Mouse (Mus musculus): ENCODE data around the gene Adpgk. TPM values are rescaled to one million over a fixed set of nuclear protein-coding genes. Genes with fewer than 3 reads are reported as not detected.

The Adpgk gene
- total RNA-seq, 2 experiments from 2014 or later = 16.2 to 16.3 TPM

- no peak for TF ChIP-seq CTCF (IDR thresholded peaks at IDR 0.05)
- H3K27ac ChIP-seq = peak overlapping the region; percentile 86
- no peak for DNase-seq (ENCODE audit: extremely low spot score in 1 of 2, low spot score in 2 of 2)
- H3K4me3 ChIP-seq = peak overlapping the region; percentile 64
- intact Hi-C loops (cut with DNase I) = loop anchor here (1.0 kb wide), 1 partner anchor 194 kb away; the partner anchor contains the start of gene Arih1
Measured at GRCm38 (mm10) chr9:59291688-59292492, 532 bp downstream of the Adpgk start.

GRCm38 (mm10) chr9:59292493-59292875, 1.1 kb downstream of the Adpgk start:
- no peak overlapping the region for H3K27ac ChIP-seq
- intact Hi-C loops (cut with DNase I) = no loop called here
- DNase-seq (ENCODE audit: extremely low spot score in 1 of 2, low spot score in 2 of 2) = no peak
- H3K4me3 ChIP-seq = peak overlapping the region; percentile 64
- no peak for TF ChIP-seq CTCF (IDR thresholded peaks at IDR 0.05)

- TF ChIP-seq CTCF (IDR thresholded peaks at IDR 0.05) = no peak
- Histone ChIP-seq H3K4me3 (no peak overlapping the region), H3K27ac (no peak overlapping the region)
- DNase-seq (ENCODE audit: extremely low spot score in 1 of 2, low spot score in 2 of 2) = no peak
- intact Hi-C loops (cut with DNase I) = no loop called here
Measured at GRCm38 (mm10) chr9:59296419-59296818, 5.1 kb downstream of the Adpgk start.

- Histone ChIP-seq H3K27ac (no peak overlapping the region), H3K4me3 (no peak overlapping the region)
- no peak for TF ChIP-seq CTCF (IDR thresholded peaks at IDR 0.05)
- intact Hi-C loops (cut with DNase I) = no loop called here
- DNase-seq (ENCODE audit: extremely low spot score in 1 of 2, low spot score in 2 of 2) = no peak
Measured at GRCm38 (mm10) chr9:59307890-59308289, 16.5 kb downstream of the Adpgk start.

GRCm38 (mm10) chr9:59310582-59311283, 19.4 kb downstream of the Adpgk start:
- H3K4me3 ChIP-seq = no peak overlapping the region
- no peak for DNase-seq (ENCODE audit: extremely low spot score in 1 of 2, low spot score in 2 of 2)
- intact Hi-C loops (cut with DNase I) = no loop called here
- no peak overlapping the region for H3K27ac ChIP-seq
- no peak for TF ChIP-seq CTCF (IDR thresholded peaks at IDR 0.05)

GRCm38 (mm10) chr9:59311284-59311670, 19.9 kb downstream of the Adpgk start:
- Histone ChIP-seq H3K27ac (no peak overlapping the region), H3K4me3 (no peak overlapping the region)
- no peak for TF ChIP-seq CTCF (IDR thresholded peaks at IDR 0.05)
- DNase-seq (ENCODE audit: extremely low spot score in 1 of 2, low spot score in 2 of 2) = no peak
- intact Hi-C loops (cut with DNase I) = no loop called here

- intact Hi-C loops (cut with DNase I) = no loop called here
- no peak for TF ChIP-seq CTCF (IDR thresholded peaks at IDR 0.05)
- no peak for DNase-seq (ENCODE audit: extremely low spot score in 1 of 2, low spot score in 2 of 2)
- Histone ChIP-seq H3K27ac (no peak overlapping the region), H3K4me3 (no peak overlapping the region)
Measured at GRCm38 (mm10) chr9:59316206-59316605, 24.8 kb downstream of the Adpgk start.

GRCm38 (mm10) chr9:59324351-59324750, 33.0 kb downstream of the Adpgk start:
- intact Hi-C loops (cut with DNase I) = no loop called here
- no peak for DNase-seq (ENCODE audit: extremely low spot score in 1 of 2, low spot score in 2 of 2)
- no peak overlapping the region for H3K27ac ChIP-seq
- no peak overlapping the region for H3K4me3 ChIP-seq
- TF ChIP-seq CTCF (IDR thresholded peaks at IDR 0.05) = no peak

GRCm38 (mm10) chr9:59330055-59330454, 38.7 kb downstream of the Adpgk start:
- DNase-seq (ENCODE audit: extremely low spot score in 1 of 2, low spot score in 2 of 2) = no peak
- intact Hi-C loops (cut with DNase I) = no loop called here

GRCm38 (mm10) chr9:59336539-59336938, 45.2 kb downstream of the Adpgk start:
- H3K27ac ChIP-seq = no peak overlapping the region
- intact Hi-C loops (cut with DNase I) = no loop called here
- TF ChIP-seq CTCF (IDR thresholded peaks at IDR 0.05) = no peak
- no peak for DNase-seq (ENCODE audit: extremely low spot score in 1 of 2, low spot score in 2 of 2)
- no peak overlapping the region for H3K4me3 ChIP-seq

More at GRCm38 (mm10) chr9:59330055-59330454, 38.7 kb downstream of the Adpgk start:
- H3K4me3 ChIP-seq = no peak overlapping the region
- H3K27ac ChIP-seq = no peak overlapping the region
- no peak for TF ChIP-seq CTCF (IDR thresholded peaks at IDR 0.05)

GRCm38 (mm10) chr9:59337889-59338288, 46.5 kb downstream of the Adpgk start:
- no peak for DNase-seq (ENCODE audit: extremely low spot score in 1 of 2, low spot score in 2 of 2)
- Histone ChIP-seq H3K27ac (no peak overlapping the region), H3K4me3 (no peak overlapping the region)
- intact Hi-C loops (cut with DNase I) = no loop called here
- no peak for TF ChIP-seq CTCF (IDR thresholded peaks at IDR 0.05)

- Histone ChIP-seq H3K4me3 (no peak overlapping the region), H3K27ac (no peak overlapping the region)
- TF ChIP-seq CTCF (IDR thresholded peaks at IDR 0.05) = no peak
- intact Hi-C loops (cut with DNase I) = no loop called here
- no peak for DNase-seq (ENCODE audit: extremely low spot score in 1 of 2, low spot score in 2 of 2)
Measured at GRCm38 (mm10) chr9:59338411-59338810, 47.1 kb downstream of the Adpgk start.

All from left cerebral cortex, adult 2 months (tissue).